Comparison of ENCODE assay signal across 23 mouse cellular contexts in genomic region chr10:13076807-13077532, GRCm38 (mm10). TPM values are rescaled to one million over a fixed set of nuclear protein-coding genes. Genes with fewer than 3 reads are reported as not detected.
DNase-seq lines count a peak whose midpoint lies in the region; ATAC-seq and TF ChIP-seq lines count a peak whose summit lies in the region.
"Had no signal": no experiment of that assay in that cellular context is flagged by ENCODE, and none has a peak within 500 bp of the region (broad histone marks: within the 10 kb centered on the region; RNA-seq: fewer than 3 reads in every experiment).

No protein-coding gene starts in this region.

- TF ChIP-seq CTCF in midbrain, postnatal 0 days (IDR thresholded peaks at IDR 0.05), result no peak

- 41% methylated on average over 7 of the region's 7 CpGs for WGBS in heart, embryonic 10.5 days
- 30% methylated on average over 7 of the region's 7 CpGs for WGBS in heart, embryonic 16.5 days
- 75% methylated on average over 7 of the region's 7 CpGs for WGBS in midbrain, embryonic 11.5 days
- 69% methylated on average over 7 of the region's 7 CpGs for WGBS in midbrain, postnatal 0 days
- 66% methylated on average over 7 of the region's 7 CpGs for WGBS in hindbrain, embryonic 11.5 days

- ATAC-seq in heart, embryonic 16.5 days (replicated peaks; ENCODE audit: extremely low read depth, insufficient read depth, low FRiP score), result peak; percentile 86
- peak; percentile 52; the same call in 1 of the 2 replicates for ATAC-seq in midbrain, embryonic 11.5 days (ENCODE audit: low FRiP score)
- no peak for ATAC-seq in midbrain, postnatal 0 days (ENCODE audit: low FRiP score)
- ATAC-seq in hindbrain, embryonic 11.5 days (ENCODE audit: low FRiP score), result no peak
- ATAC-seq: forebrain, embryonic 13.5 days had no signal

- no peak overlapping the region for H3K4me2 ChIP-seq in heart, embryonic 16.5 days (ENCODE audit: low read depth, low read length)
- H3K4me2 ChIP-seq in midbrain, embryonic 11.5 days, result no peak overlapping the region
- H3K4me2 ChIP-seq in midbrain, postnatal 0 days (ENCODE audit: low read depth, low read length, poor library complexity, severe bottlenecking), result no peak overlapping the region
- H3K4me2 ChIP-seq in hindbrain, embryonic 11.5 days (replicated peaks; ENCODE audit: low read depth, low read length), result no peak overlapping the region
- H3K4me2 ChIP-seq: forebrain, embryonic 13.5 days; hindbrain, embryonic 12.5 days; kidney, embryonic 15.5 days; limb, embryonic 13.5 days; neural tube, embryonic 12.5 days had no signal

- H3K4me3 ChIP-seq in heart, embryonic 10.5 days, result no peak overlapping the region
- H3K4me3 ChIP-seq in heart, embryonic 16.5 days (ENCODE audit: low read length), result no peak overlapping the region
- no peak overlapping the region for H3K4me3 ChIP-seq in midbrain, embryonic 11.5 days (ENCODE audit: low read depth, low read length)
- H3K4me3 ChIP-seq in midbrain, postnatal 0 days (ENCODE audit: low read depth, low read length), result no peak overlapping the region
- no peak overlapping the region for H3K4me3 ChIP-seq in hindbrain, embryonic 11.5 days (ENCODE audit: low read depth, low read length)
- H3K4me3 ChIP-seq: forebrain, embryonic 13.5 days; gastrocnemius, adult 2 months; hindbrain, embryonic 12.5 days; kidney, embryonic 15.5 days; limb, embryonic 13.5 days; neural tube, embryonic 12.5 days had no signal

- DNase-seq in heart, embryonic 10.5 days (ENCODE audit: low spot score), result peak; percentile 83
- no peak for DNase-seq in heart, adult 9 months (ENCODE audit: low spot score in 2 of 2)
- DNase-seq in heart, postnatal 36 days, result no peak
- no peak for DNase-seq in midbrain, embryonic 11.5 days (ENCODE audit: low spot score, missing footprints)
- DNase-seq in midbrain, postnatal 0 days (ENCODE audit: low spot score), result no peak
- DNase-seq in gastrocnemius, postnatal 25 days, result no peak
- no peak for DNase-seq in hindbrain, embryonic 11.5 days (ENCODE audit: low spot score)
- DNase-seq: adrenal gland, postnatal 25 days; cerebellum, adult 8-10 months; cerebellum, postnatal 36 days; gastrocnemius, adult 2 months; kidney, adult 11 months; kidney, postnatal 36 days; layer of hippocampus, postnatal 36 days; lung, adult 18-20 months; midbrain, embryonic 14.5 days; right cerebral cortex, postnatal 14 days had no signal

- peaks cover 24% of the 10 kb centered on the region for H3K4me1 ChIP-seq in heart, embryonic 10.5 days
- H3K4me1 ChIP-seq in heart, embryonic 16.5 days (ENCODE audit: control insufficient read depth, insufficient read depth, low read length), result peaks cover 9% of the 10 kb centered on the region
- no peaks in the 10 kb centered on the region for H3K4me1 ChIP-seq in midbrain, embryonic 11.5 days (ENCODE audit: control insufficient read depth, insufficient read depth, low read length)
- no peaks in the 10 kb centered on the region for H3K4me1 ChIP-seq in midbrain, postnatal 0 days (ENCODE audit: insufficient read depth, low read length)
- H3K4me1 ChIP-seq in hindbrain, embryonic 11.5 days (replicated peaks; ENCODE audit: control insufficient read depth, insufficient read depth, low read length), result no peaks in the 10 kb centered on the region
- H3K4me1 ChIP-seq: forebrain, embryonic 13.5 days; limb, embryonic 13.5 days; neural tube, embryonic 12.5 days had no signal

- no peaks in the 10 kb centered on the region for H3K36me3 ChIP-seq in heart, embryonic 10.5 days
- no peaks in the 10 kb centered on the region for H3K36me3 ChIP-seq in heart, embryonic 16.5 days (ENCODE audit: control insufficient read depth, insufficient read depth)
- no peaks in the 10 kb centered on the region for H3K36me3 ChIP-seq in midbrain, embryonic 11.5 days (ENCODE audit: control insufficient read depth, insufficient read depth, low read length)
- H3K36me3 ChIP-seq in midbrain, postnatal 0 days (ENCODE audit: insufficient read depth, low read length), result no peaks in the 10 kb centered on the region
- no peaks in the 10 kb centered on the region for H3K36me3 ChIP-seq in hindbrain, embryonic 11.5 days (ENCODE audit: control insufficient read depth, insufficient read depth, low read length)
- H3K36me3 ChIP-seq: hindbrain, embryonic 12.5 days; kidney, embryonic 15.5 days; limb, embryonic 13.5 days; neural tube, embryonic 12.5 days had no signal

- H3K9me3 ChIP-seq in heart, embryonic 10.5 days, result no peaks in the 10 kb centered on the region
- H3K9me3 ChIP-seq in heart, embryonic 16.5 days (replicated peaks; ENCODE audit: control insufficient read depth, low read length), result no peaks in the 10 kb centered on the region
- no peaks in the 10 kb centered on the region for H3K9me3 ChIP-seq in midbrain, embryonic 11.5 days (ENCODE audit: control insufficient read depth, low read length)
- H3K9me3 ChIP-seq in midbrain, postnatal 0 days (ENCODE audit: low read length), result no peaks in the 10 kb centered on the region
- H3K9me3 ChIP-seq in hindbrain, embryonic 11.5 days (ENCODE audit: control insufficient read depth, low read length), result no peaks in the 10 kb centered on the region
- H3K9me3 ChIP-seq: forebrain, embryonic 13.5 days; hindbrain, embryonic 12.5 days; kidney, embryonic 15.5 days; limb, embryonic 13.5 days; neural tube, embryonic 12.5 days had no signal

- H3K27me3 ChIP-seq in heart, embryonic 10.5 days (ENCODE audit: insufficient read depth, poor library complexity, severe bottlenecking), result no peaks in the 10 kb centered on the region
- H3K27me3 ChIP-seq in heart, embryonic 16.5 days (ENCODE audit: control insufficient read depth, insufficient read depth, low read length), result no peaks in the 10 kb centered on the region
- no peaks in the 10 kb centered on the region for H3K27me3 ChIP-seq in midbrain, embryonic 11.5 days (ENCODE audit: control insufficient read depth, insufficient read depth, low read length)
- no peaks in the 10 kb centered on the region for H3K27me3 ChIP-seq in midbrain, postnatal 0 days (ENCODE audit: insufficient read depth, low read length)
- no peaks in the 10 kb centered on the region for H3K27me3 ChIP-seq in hindbrain, embryonic 11.5 days (ENCODE audit: control insufficient read depth, insufficient read depth, low read length)
- H3K27me3 ChIP-seq: forebrain, embryonic 13.5 days; hindbrain, embryonic 12.5 days; kidney, embryonic 15.5 days; limb, embryonic 13.5 days; neural tube, embryonic 12.5 days had no signal

- peak overlapping the region; percentile 76 for H3K27ac ChIP-seq in heart, embryonic 10.5 days
- H3K27ac ChIP-seq in heart, embryonic 16.5 days (ENCODE audit: low read length), result peak overlapping the region; percentile 65
- no peak overlapping the region for H3K27ac ChIP-seq in midbrain, embryonic 11.5 days (ENCODE audit: low read depth, low read length)
- H3K27ac ChIP-seq in midbrain, postnatal 0 days (ENCODE audit: low read depth, low read length), result no peak overlapping the region
- H3K27ac ChIP-seq in hindbrain, embryonic 11.5 days (ENCODE audit: low read depth, low read length), result no peak overlapping the region
- H3K27ac ChIP-seq: forebrain, embryonic 13.5 days; gastrocnemius, adult 2 months; hindbrain, embryonic 12.5 days; kidney, embryonic 15.5 days; limb, embryonic 13.5 days; neural tube, embryonic 12.5 days had no signal

- intact Hi-C loops in heart, postnatal 36 days (cut with DNase I), result no loop called here

- no peak overlapping the region for H3K9ac ChIP-seq in heart, embryonic 16.5 days (ENCODE audit: low read length)
- no peak overlapping the region for H3K9ac ChIP-seq in midbrain, embryonic 11.5 days (ENCODE audit: low read length)
- no peak overlapping the region for H3K9ac ChIP-seq in midbrain, postnatal 0 days (replicated peaks; ENCODE audit: low read length, poor library complexity, severe bottlenecking)
- no peak overlapping the region for H3K9ac ChIP-seq in hindbrain, embryonic 11.5 days (ENCODE audit: low read depth, low read length)
- H3K9ac ChIP-seq: forebrain, embryonic 13.5 days; hindbrain, embryonic 12.5 days; kidney, embryonic 15.5 days; limb, embryonic 13.5 days; neural tube, embryonic 12.5 days had no signal

RNA-seq across cellular contexts. Expression of gene Plagl1, which starts 16.7 kb away (rescaled TPM):
- 206 and 245 TPM in 2 replicates for polyA plus RNA-seq in heart, embryonic 10.5 days (2016; fragmentation: Nextera tagmentation; extraction: Ambion mirVana)
- 159 and 181 TPM in 2 replicates for polyA plus RNA-seq in heart, embryonic 16.5 days (2015; fragmentation: Nextera tagmentation; extraction: Ambion mirVana)
- total RNA-seq in heart, postnatal 36 days (2021), result 1 to 10 TPM; 7.2 to 8.4 TPM
- polyA plus RNA-seq in midbrain, embryonic 11.5 days (2014; fragmentation: Nextera tagmentation; extraction: Ambion mirVana), result 129 and 142 TPM in 2 replicates
- 39.0 and 122 TPM in 2 replicates for total RNA-seq in midbrain, postnatal 0 days (2014; rRNA removed)
- polyA plus RNA-seq in midbrain, postnatal 0 days (2015; fragmentation: Nextera tagmentation; extraction: Ambion mirVana), result 16.1 and 20.1 TPM in 2 replicates
- total RNA-seq in gastrocnemius, postnatal 25 days (2021), result 10 to 100 TPM in 1 of 2 experiments, 1 to 10 TPM in 1; 5.0 to 10.6 TPM
- polyA plus RNA-seq in hindbrain, embryonic 11.5 days (2014; fragmentation: Nextera tagmentation; extraction: Ambion mirVana), result 94.8 and 98.9 TPM in 2 replicates

Comparison
In these comparisons a context has a peak if more than half of its experiments do, and no peak if none do; other contexts are left out.
1. ATAC-seq: peak in heart, embryonic 16.5 days (single experiment) and midbrain, embryonic 11.5 days (single experiment); none in midbrain, postnatal 0 days (single experiment) and hindbrain, embryonic 11.5 days (single experiment).
2. H3K27ac ChIP-seq: peak in heart, embryonic 10.5 days (single experiment) and heart, embryonic 16.5 days (single experiment); none in midbrain, embryonic 11.5 days (single experiment), midbrain, postnatal 0 days (single experiment) and hindbrain, embryonic 11.5 days (single experiment).